Mouse (Mus musculus) gastrocnemius, postnatal 10 days (tissue): ENCODE data around the gene Prpf38a. TPM values are rescaled to one million over a fixed set of nuclear protein-coding genes. Genes with fewer than 3 reads are reported as not detected.

Source experiments
- total RNA-seq, 2 experiments: library from RNA; stranded (reverse); gene quantifications; 2 replicates each; pipeline ENCODE4 v1.2.3; 2021

Gene Prpf38a
- total RNA-seq, 2 experiments from 2014 or later = 25.1 to 27.6 TPM

Other genes with a start within 250 kb of the Prpf38a start
- not detected for gene Shisal2a, start 196.0 kb downstream of the Prpf38a start, total RNA-seq
- gene Gpx7, start 172.4 kb downstream of the Prpf38a start, total RNA-seq = 10 to 100 TPM; 20.7 to 29.0 TPM
- gene Tut4, start 119.9 kb downstream of the Prpf38a start, total RNA-seq = 10 to 100 TPM; 21.9 to 28.8 TPM
- under 1 TPM; 0.33 to 0.81 TPM for gene Orc1, start 87 bp upstream of the Prpf38a start, total RNA-seq
- gene Cc2d1b, start 40.6 kb upstream of the Prpf38a start, total RNA-seq = 10 to 100 TPM; 20.0 to 24.8 TPM
- 1 to 10 TPM in 1 of 2 experiments, under 1 TPM in 1; 0.42 to 1.2 TPM for gene 3110021N24Rik, start 140.3 kb upstream of the Prpf38a start, total RNA-seq
- 10 to 100 TPM; 26.1 to 28.5 TPM for gene Zfyve9, start 201.5 kb upstream of the Prpf38a start, total RNA-seq